Comparison of ENCODE assay signal across 35 mouse cellular contexts in the genomic region with DNA sequence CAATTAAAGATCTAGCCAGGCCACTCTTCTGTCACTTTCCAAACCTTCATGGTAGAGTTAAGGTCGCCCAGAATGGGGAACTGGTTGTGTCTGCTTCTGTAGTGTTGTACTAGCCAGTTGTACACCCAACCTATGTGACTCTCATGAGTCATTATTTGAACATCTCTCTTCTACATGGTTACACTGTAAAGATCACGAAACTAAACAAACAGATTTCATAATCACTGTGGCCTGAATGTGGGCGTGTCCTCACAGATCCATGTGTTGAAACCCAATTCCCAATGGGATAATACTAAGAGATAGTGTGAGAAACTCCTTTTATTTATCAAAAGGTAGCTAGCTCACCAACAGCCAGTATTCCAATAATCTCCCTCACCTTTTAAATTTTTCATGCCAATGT. TPM values are rescaled to one million over a fixed set of nuclear protein-coding genes. Genes with fewer than 3 reads are reported as not detected.
DNase-seq lines count a peak whose midpoint lies in the region; ATAC-seq and TF ChIP-seq lines count a peak whose summit lies in the region.
"Had no signal": no experiment of that assay in that cellular context is flagged by ENCODE, and none has a peak within 500 bp of the region (broad histone marks: within the 10 kb centered on the region; RNA-seq: fewer than 3 reads in every experiment).

No protein-coding gene starts in this region.

- H3K79me2 ChIP-seq in liver, adult 2 months (ENCODE audit: control insufficient read depth, insufficient read depth, low read length) = no peaks in the 10 kb centered on the region

- TF ChIP-seq EP300 in liver, postnatal 0 days (IDR thresholded peaks at IDR 0.05; ENCODE audit: low read depth) = peak; percentile 68

- 23% methylated on average over 3 of the region's 3 CpGs for WGBS in liver, adult 2 months
- WGBS in liver, embryonic 11.5 days = 55% methylated on average over 3 of the region's 3 CpGs
- 53% methylated on average over 3 of the region's 3 CpGs for WGBS in liver, postnatal 0 days (ENCODE audit: insufficient replicate concordance)
- WGBS in cerebellum, adult 2 months = 86% methylated on average over 3 of the region's 3 CpGs

- H3K27me3 ChIP-seq in liver, adult 2 months (ENCODE audit: control insufficient read depth, insufficient read depth, low read length) = no peaks in the 10 kb centered on the region
- no peaks in the 10 kb centered on the region for H3K27me3 ChIP-seq in liver, embryonic 11.5 days (replicated peaks; ENCODE audit: control insufficient read depth, insufficient read depth, low read length)
- no peaks in the 10 kb centered on the region for H3K27me3 ChIP-seq in liver, postnatal 0 days (ENCODE audit: insufficient read depth, low read length)
- no peaks in the 10 kb centered on the region; the same call in 1 of the 2 replicates for H3K27me3 ChIP-seq in cerebellum, adult 2 months (ENCODE audit: control insufficient read depth, insufficient read depth, low read length)
- H3K27me3 ChIP-seq: embryonic facial prominence, embryonic 15.5 days; forebrain, embryonic 13.5 days; hindbrain, embryonic 15.5 days; limb, embryonic 12.5 days; neural tube, embryonic 15.5 days had no signal

- TF ChIP-seq CTCF in liver, adult 2 months (IDR thresholded peaks at IDR 0.05; ENCODE audit: low read depth, low read length) = no peak
- no peak for TF ChIP-seq CTCF in liver, postnatal 0 days (IDR thresholded peaks at IDR 0.05; ENCODE audit: low read depth)
- TF ChIP-seq CTCF in cerebellum, adult 2 months (IDR thresholded peaks at IDR 0.05; ENCODE audit: borderline replicate concordance, insufficient read depth, low read depth, low read length) = no peak

- H3K4me3 ChIP-seq in liver, adult 2 months (ENCODE audit: insufficient read depth, low read depth, low read length) = no peak overlapping the region
- H3K4me3 ChIP-seq in liver, embryonic 11.5 days (ENCODE audit: low read depth, low read length) = no peak overlapping the region
- H3K4me3 ChIP-seq in liver, postnatal 0 days (ENCODE audit: low read depth, low read length) = 0 out of 2 replicates have a peak overlapping the region, but pooled peaks have one; percentile 9
- no peak overlapping the region for H3K4me3 ChIP-seq in cerebellum, adult 2 months (replicated peaks; ENCODE audit: insufficient read depth, low read depth, low read length)
- H3K4me3 ChIP-seq: embryonic facial prominence, embryonic 10.5 days; embryonic facial prominence, embryonic 15.5 days; forebrain, embryonic 13.5 days; hindbrain, embryonic 10.5 days; hindbrain, embryonic 15.5 days; limb, embryonic 12.5 days; neural tube, embryonic 15.5 days had no signal

- H3K9ac ChIP-seq in liver, adult 2 months (ENCODE audit: low read depth, low read length) = no peak overlapping the region
- no peak overlapping the region for H3K9ac ChIP-seq in liver, embryonic 11.5 days (ENCODE audit: low read depth, low read length)
- H3K9ac ChIP-seq in liver, postnatal 0 days (replicated peaks) = no peak overlapping the region
- H3K9ac ChIP-seq: embryonic facial prominence, embryonic 15.5 days; forebrain, embryonic 13.5 days; hindbrain, embryonic 15.5 days; limb, embryonic 12.5 days; neural tube, embryonic 15.5 days had no signal

- peaks cover 10% of the 10 kb centered on the region for H3K4me1 ChIP-seq in liver, adult 2 months (ENCODE audit: control insufficient read depth, insufficient read depth, low read length)
- peaks cover 19% of the 10 kb centered on the region for H3K4me1 ChIP-seq in liver, embryonic 11.5 days (replicated peaks; ENCODE audit: control insufficient read depth, insufficient read depth, low read length)
- peaks cover 43% of the 10 kb centered on the region for H3K4me1 ChIP-seq in liver, postnatal 0 days (ENCODE audit: insufficient read depth)
- H3K4me1 ChIP-seq in cerebellum, adult 2 months (ENCODE audit: control insufficient read depth, insufficient read depth, low read length) = no peaks in the 10 kb centered on the region
- H3K4me1 ChIP-seq: embryonic facial prominence, embryonic 15.5 days; forebrain, embryonic 13.5 days; hindbrain, embryonic 15.5 days; limb, embryonic 12.5 days; neural tube, embryonic 15.5 days had no signal

- H3K9me3 ChIP-seq in liver, embryonic 11.5 days (ENCODE audit: control insufficient read depth, low read length) = no peaks in the 10 kb centered on the region
- H3K9me3 ChIP-seq in liver, postnatal 0 days (ENCODE audit: low read length) = no peaks in the 10 kb centered on the region
- H3K9me3 ChIP-seq: embryonic facial prominence, embryonic 10.5 days; embryonic facial prominence, embryonic 15.5 days; forebrain, embryonic 13.5 days; hindbrain, embryonic 10.5 days; limb, embryonic 12.5 days; neural tube, embryonic 15.5 days had no signal

- H3K36me3 ChIP-seq in liver, adult 2 months (ENCODE audit: control insufficient read depth, insufficient read depth, low read length) = no peaks in the 10 kb centered on the region
- H3K36me3 ChIP-seq in liver, embryonic 11.5 days (ENCODE audit: control insufficient read depth, insufficient read depth, low read length) = no peaks in the 10 kb centered on the region
- no peaks in the 10 kb centered on the region for H3K36me3 ChIP-seq in liver, postnatal 0 days (replicated peaks; ENCODE audit: insufficient read depth, low read length)
- H3K36me3 ChIP-seq: embryonic facial prominence, embryonic 10.5 days; embryonic facial prominence, embryonic 15.5 days; hindbrain, embryonic 10.5 days; hindbrain, embryonic 15.5 days; limb, embryonic 12.5 days; neural tube, embryonic 15.5 days had no signal

- H3K4me2 ChIP-seq in liver, embryonic 11.5 days = no peak overlapping the region
- H3K4me2 ChIP-seq in liver, postnatal 0 days (ENCODE audit: low read depth, low read length) = peak overlapping the region; percentile 44
- H3K4me2 ChIP-seq: embryonic facial prominence, embryonic 15.5 days; forebrain, embryonic 13.5 days; hindbrain, embryonic 15.5 days; limb, embryonic 12.5 days; neural tube, embryonic 15.5 days had no signal

- TF ChIP-seq POLR2A in liver, adult 2 months (IDR thresholded peaks at IDR 0.05; ENCODE audit: extremely low read depth, insufficient read depth, low read length) = no peak
- no peak for TF ChIP-seq POLR2A in cerebellum, adult 2 months (IDR thresholded peaks at IDR 0.05; ENCODE audit: borderline replicate concordance, insufficient read depth, low read length)

- no peak for ATAC-seq in liver, embryonic 11.5 days (replicated peaks; ENCODE audit: low FRiP score)
- peak; percentile 58 for ATAC-seq in liver, postnatal 0 days
- ATAC-seq: activated CD4-positive, CD25-positive, alpha-beta regulatory T cell, adult 4 months; forebrain, embryonic 13.5 days had no signal

- peak; percentile 89 for DNase-seq in liver, adult 2 months (ENCODE audit: extremely low read depth, low read depth, low spot score)
- DNase-seq in liver, embryonic 11.5 days (ENCODE audit: low spot score) = no peak
- DNase-seq in lung, postnatal 36 days = peak; percentile 62
- DNase-seq in lung, postnatal 10 days = no peak
- DNase-seq in liver, postnatal 0 days = peak; percentile 26
- DNase-seq in cerebellum, adult 2 months = no peak
- no peak for DNase-seq in layer of hippocampus, postnatal 36 days
- DNase-seq: adrenal gland, adult 8-10 months; cerebellum, adult 8-10 months; cerebellum, postnatal 25 days; gastrocnemius, postnatal 10 days; heart, postnatal 14 days; kidney, adult 8-10 months; kidney, postnatal 10 days; midbrain, embryonic 14.5 days; spleen, adult 18-20 months; thymus, postnatal 4 days had no signal

- H3K27ac ChIP-seq in liver, adult 2 months (replicated peaks; ENCODE audit: insufficient read depth, low read depth, low read length) = no peak overlapping the region; the same call in 1 of the 2 replicates
- H3K27ac ChIP-seq in liver, embryonic 11.5 days (ENCODE audit: low read depth, low read length) = no peak overlapping the region
- H3K27ac ChIP-seq in liver, postnatal 0 days (ENCODE audit: low read depth) = peak overlapping the region; percentile 86
- no peak overlapping the region for H3K27ac ChIP-seq in cerebellum, adult 2 months (ENCODE audit: insufficient read depth, low read length)
- H3K27ac ChIP-seq: embryonic facial prominence, embryonic 15.5 days; forebrain, embryonic 13.5 days; hindbrain, embryonic 10.5 days; hindbrain, embryonic 15.5 days; limb, embryonic 12.5 days; macrophage; neural tube, embryonic 15.5 days had no signal

RNA-seq across cellular contexts. Expression of gene 1700017B05Rik, which starts 33.3 kb away (rescaled TPM):
- total RNA-seq in liver, adult 2 months (2014; rRNA removed) = 1.7 and 4.4 TPM in 2 replicates
- polyA plus RNA-seq in liver, adult 2 months (2012; rRNA removed) = 4.9 and 6.3 TPM in 2 replicates
- 27.0 and 29.5 TPM in 2 replicates for polyA plus RNA-seq in liver, embryonic 11.5 days (2014; fragmentation: Nextera tagmentation; extraction: Ambion mirVana)
- polyA plus RNA-seq in liver, postnatal 0 days (2015; fragmentation: Nextera tagmentation; extraction: Ambion mirVana) = 10.1 and 10.4 TPM in 2 replicates
- 4.9 and 6.0 TPM in 2 replicates for polyA plus RNA-seq in cerebellum, adult 2 months (2012; rRNA removed)
- 10 to 100 TPM; 31.7 to 33.8 TPM for total RNA-seq in layer of hippocampus, postnatal 36 days (2021)

RNA-seq across cellular contexts. Expression of gene Trcg1, which starts 59.3 kb away (rescaled TPM):
- total RNA-seq in liver, adult 2 months (2014; rRNA removed) = not detected in 2 replicates
- not detected in 2 replicates for polyA plus RNA-seq in liver, adult 2 months (2012; rRNA removed)
- polyA plus RNA-seq in liver, embryonic 11.5 days (2014; fragmentation: Nextera tagmentation; extraction: Ambion mirVana) = not detected in 2 replicates
- polyA plus RNA-seq in liver, postnatal 0 days (2015; fragmentation: Nextera tagmentation; extraction: Ambion mirVana) = not detected in 2 replicates
- not detected in 2 replicates for polyA plus RNA-seq in cerebellum, adult 2 months (2012; rRNA removed)
- total RNA-seq in layer of hippocampus, postnatal 36 days (2021) = not detected
- total RNA-seq: adrenal gland, adult 8-10 months; adrenal gland, postnatal 4 days; gastrocnemius, postnatal 10 days; heart, postnatal 14 days; left cerebral cortex, postnatal 14 days; megakaryocyte-erythroid progenitor cell, adult 5-6 weeks; monocyte, adult 5-6 weeks had no signal
- polyA plus RNA-seq: activated CD4-positive, CD25-positive, alpha-beta regulatory T cell, adult 4 months; embryonic facial prominence, embryonic 15.5 days; forebrain, embryonic 13.5 days; gonadal fat pad, adult 2 months; heart, embryonic 14.5 days; hindbrain, embryonic 10.5 days; hindbrain, embryonic 15.5 days; intestine, embryonic 14.5 days; large intestine, adult 2 months; limb, embryonic 12.5 days; macrophage; midbrain, embryonic 14.5 days; neural tube, embryonic 15.5 days; thymus, postnatal 0 days had no signal

Comparison
In these comparisons a context has a peak if more than half of its experiments do, and no peak if none do; other contexts are left out.
1. DNase-seq: peak in liver, adult 2 months (single experiment), lung, postnatal 36 days (single experiment) and liver, postnatal 0 days (single experiment); none in liver, embryonic 11.5 days (single experiment), lung, postnatal 10 days (single experiment), cerebellum, adult 2 months (0 of 2) and layer of hippocampus, postnatal 36 days (0 of 2).